Mouse (Mus musculus) naive thymus-derived CD4-positive, alpha-beta T cell, adult 2 months (primary cell): ENCODE measurements at regions not wholly inside any gene's neighbourhood (a gene's known extent, or its start where the extent isn't known, plus 50 kb on each side); places are given as distances from the start of the nearest gene placed in this dataset.

Experiments
- DNase-seq: peaks from one replicate; pipeline ENCODE4 v3.0.0-alpha.2; 2011; ENCODE audit warnings: low read depth

- no peak for DNase-seq
Measured at GRCm38 (mm10) chr6:145310601-145311000, 60.6 kb upstream of the Kras start.

DNA sequence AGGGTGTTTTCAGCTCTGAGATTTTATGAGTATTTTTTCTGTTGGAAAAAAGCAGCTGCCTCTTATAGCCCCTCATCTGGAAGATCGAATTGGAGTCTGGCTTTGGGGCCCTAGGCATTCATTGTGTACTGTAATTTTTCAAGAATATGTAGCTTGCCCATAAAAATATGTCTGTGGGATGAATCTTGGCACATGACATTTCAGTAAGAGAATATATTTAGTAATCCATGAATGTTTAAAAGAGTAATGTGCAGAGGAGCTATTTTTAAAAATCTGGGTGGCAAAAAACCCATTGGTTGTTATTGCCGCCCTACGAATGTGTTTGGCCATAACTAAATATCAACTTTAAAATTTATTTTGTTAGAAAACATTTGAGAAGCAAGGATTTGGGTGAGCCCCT is 59.0 kb upstream of the Kras start:
- DNase-seq: no peak

GRCm38 (mm10) chr6:145307237-145307636 is 57.2 kb upstream of the Kras start:
- peak; percentile 42 for DNase-seq

- peak; percentile 85 for DNase-seq
Measured at GRCm38 (mm10) chr6:145306331-145307124, 56.5 kb upstream of the Kras start.

- peak; percentile 40 for DNase-seq
Measured at GRCm38 (mm10) chr6:145305669-145306068, 55.6 kb upstream of the Kras start.

DNA sequence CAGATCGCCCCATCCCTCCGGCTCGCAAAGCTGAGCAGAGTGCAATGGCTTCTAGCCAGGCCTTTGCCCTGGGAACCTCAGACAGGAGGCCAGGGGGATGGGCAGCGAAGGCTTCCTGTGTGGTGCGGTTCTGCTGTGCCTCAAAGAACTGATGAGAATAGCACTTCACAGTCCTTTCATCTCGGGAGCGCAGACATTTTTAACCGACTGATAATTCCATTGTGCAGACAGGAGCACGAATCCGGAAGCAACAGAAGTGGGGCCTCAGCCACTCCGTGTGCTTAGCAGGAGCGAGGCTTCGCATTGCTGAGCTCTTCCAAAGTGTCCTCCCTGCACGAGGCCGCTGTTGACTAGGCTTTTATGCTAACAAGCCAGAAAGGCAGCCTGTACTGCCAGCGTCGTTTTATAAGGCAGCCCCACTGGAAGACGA is 53.6 kb upstream of the Kras start:
- peak; percentile 94 for DNase-seq

DNA sequence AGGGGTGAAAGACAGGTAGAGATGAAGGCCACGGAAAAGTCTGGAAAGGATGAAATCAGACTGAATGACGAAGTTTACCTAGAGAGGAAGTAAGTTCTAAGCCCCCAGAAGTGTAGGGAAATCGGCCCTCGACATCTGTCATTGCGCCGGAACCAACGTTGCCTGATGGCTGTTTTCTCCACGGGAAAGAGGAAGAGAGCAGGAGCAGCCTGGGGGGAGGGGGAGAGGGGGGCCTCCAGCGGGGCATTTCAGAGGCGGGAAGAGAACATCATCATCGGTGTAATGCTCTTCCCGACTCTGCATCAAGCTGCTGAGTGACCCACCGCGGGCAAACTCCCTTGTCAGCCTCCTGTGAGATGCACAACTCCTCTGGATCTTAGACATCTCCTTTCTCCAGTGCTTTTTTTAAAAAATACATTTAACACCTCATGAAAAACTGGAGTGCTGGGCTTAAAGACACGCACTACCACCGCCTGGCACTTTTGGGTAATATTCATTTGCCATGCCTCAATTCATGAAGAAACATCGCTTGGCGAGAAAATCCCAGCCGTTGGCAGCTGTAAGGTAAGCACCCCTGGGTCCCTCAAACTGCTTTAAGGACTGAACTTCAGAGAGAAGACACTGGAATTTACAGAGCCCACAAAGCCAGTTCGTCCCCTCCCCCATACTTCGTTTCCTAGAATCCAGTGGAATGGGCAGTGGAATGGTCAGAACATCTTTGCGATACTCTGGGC is 53.0 kb upstream of the Kras start:
- DNase-seq: peak; percentile 26

DNA sequence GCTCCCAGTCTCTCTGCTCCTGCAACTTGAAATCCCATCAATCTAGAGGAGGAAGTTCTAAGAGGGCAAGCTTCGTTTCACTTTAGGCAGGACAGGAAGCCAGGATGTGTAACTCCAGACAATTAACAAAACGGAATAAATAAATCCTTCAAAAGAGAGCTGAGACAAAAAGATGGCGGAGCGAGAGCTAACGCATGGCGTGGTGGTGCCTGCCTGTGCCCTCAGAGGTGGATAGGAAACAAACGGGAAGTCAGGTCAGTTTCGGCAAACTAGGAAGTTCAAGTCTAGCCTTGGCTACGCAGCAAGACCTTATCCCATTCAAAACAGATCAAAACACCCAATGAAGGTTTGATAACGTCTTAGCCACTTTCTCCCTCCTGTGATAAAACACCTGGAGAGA is 52.1 kb upstream of the Kras start:
- DNase-seq: no peak

- no peak for DNase-seq
Measured at GRCm38 (mm10) chr6:145300266-145300858, 50.3 kb upstream of the Kras start.
